Mouse (Mus musculus) liver, embryonic 12.5 days (tissue): ENCODE measurements at regions not wholly inside any gene's neighbourhood (a gene's known extent, or its start where the extent isn't known, plus 50 kb on each side); places are given as distances from the start of the nearest gene placed in this dataset.

Experiments
- ATAC-seq: fragments of 200-750 bp; cut with Nextera tagmentation; 2 replicates; pipeline ENCODE4 v1.8.0; 2017; ENCODE audit warnings: moderate number of reproducible peaks, mild to moderate bottlenecking, moderate library complexity
- H3K27ac ChIP-seq: fragments of 300-500 bp; sonication (generic); 2 replicates; pipeline ENCODE4 v1.5.1; 2016; ENCODE audit warnings: mild to moderate bottlenecking
- H3K27me3 ChIP-seq: fragments of 300-500 bp; sonication (generic); replicated peaks from 2 replicates; pipeline ENCODE4 v1.6.1; 2016; ENCODE audit warnings: mild to moderate bottlenecking, moderate library complexity
- H3K36me3 ChIP-seq: fragments of 300-500 bp; sonication (generic); 2 replicates; pipeline ENCODE4 v1.6.1; 2016; ENCODE audit warnings: mild to moderate bottlenecking, moderate library complexity
- H3K4me1 ChIP-seq: fragments of 300-500 bp; sonication (generic); 2 replicates; pipeline ENCODE4 v1.6.1; 2016
- H3K4me2 ChIP-seq: fragments of 300-500 bp; sonication (generic); 2 replicates; pipeline ENCODE4 v1.6.1; 2016; ENCODE audit warnings: mild to moderate bottlenecking, moderate library complexity
- H3K4me3 ChIP-seq: fragments of 300-500 bp; sonication (generic); 2 replicates; pipeline ENCODE4 v1.5.1; 2016; ENCODE audit warnings: mild to moderate bottlenecking, moderate library complexity
- H3K9ac ChIP-seq: fragments of 300-500 bp; sonication (generic); 2 replicates; pipeline ENCODE4 v1.6.1; 2016; ENCODE audit warnings: mild to moderate bottlenecking, moderate library complexity
- H3K9me3 ChIP-seq: fragments of 300-500 bp; sonication (generic); replicated peaks from 2 replicates; pipeline ENCODE4 v1.6.1; 2016; ENCODE audit warnings: mild to moderate bottlenecking, moderate library complexity
- WGBS: fragments of 180-500 bp; shearing (Covaris S2); methylation state at CpG from one replicate; pipeline ENCODE4 v1.1.7; 2016; ENCODE audit not compliant: insufficient replicate concordance; 5-methylcytosine and 5-hydroxymethylcytosine counted together

DNA sequence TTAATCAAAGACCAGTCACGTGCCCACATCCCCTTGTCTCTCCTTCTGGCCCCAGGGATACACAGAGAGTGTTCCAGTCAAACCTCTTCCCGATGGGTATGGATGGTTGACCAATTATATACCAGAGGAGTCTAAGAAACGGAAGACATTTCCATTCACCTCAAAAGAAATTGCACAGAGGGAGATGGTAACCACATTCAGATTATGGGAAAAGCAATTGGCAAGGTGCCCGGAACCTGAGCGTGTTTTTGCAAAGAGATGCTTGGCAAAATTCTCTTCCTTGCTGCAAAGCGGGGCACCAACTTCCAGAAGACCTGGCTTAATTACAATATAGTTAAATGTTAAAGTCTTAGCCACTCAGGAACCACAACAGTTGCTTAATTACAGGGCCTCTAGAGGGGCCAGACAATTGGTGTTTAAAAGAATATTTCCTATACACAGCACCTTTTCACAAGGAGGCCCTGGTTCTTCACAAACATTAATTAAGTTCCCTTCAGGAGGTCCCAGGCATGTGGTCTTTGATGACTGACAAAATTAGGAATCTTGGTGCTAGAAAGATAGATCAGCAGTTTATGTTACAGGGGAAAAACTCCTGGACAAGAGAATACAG is 59.1 kb upstream of the Hs6st1 start:
- H3K4me1 ChIP-seq = no peaks in the 10 kb centered on the region
- H3K27ac ChIP-seq = no peak overlapping the region
- H3K9me3 ChIP-seq = no peaks in the 10 kb centered on the region
- no peaks in the 10 kb centered on the region for H3K36me3 ChIP-seq
- H3K4me3 ChIP-seq = no peak overlapping the region
- WGBS = 74% methylated on average over 6 of the region's 6 CpGs
- no peak overlapping the region for H3K9ac ChIP-seq
- no peak overlapping the region for H3K4me2 ChIP-seq
- H3K27me3 ChIP-seq = no peaks in the 10 kb centered on the region
- no peak for ATAC-seq

DNA sequence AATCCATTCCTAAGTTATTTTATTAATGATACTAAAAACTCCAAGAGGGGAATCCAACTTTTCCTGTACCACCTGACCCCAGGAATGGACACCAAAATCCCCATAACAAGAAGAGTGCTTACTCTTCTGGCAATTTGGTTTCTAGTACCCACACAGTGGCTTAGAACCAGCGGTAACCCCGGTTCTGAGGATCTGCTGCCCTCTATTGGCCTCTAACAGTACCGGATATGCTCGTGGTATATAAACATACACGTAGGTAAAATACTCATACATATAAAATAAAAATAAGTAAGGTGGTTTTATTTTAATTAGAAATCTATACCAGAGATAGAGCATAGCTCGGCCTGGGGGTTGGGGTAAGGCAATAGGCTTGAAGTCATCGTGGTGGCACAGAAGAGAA is 58.0 kb upstream of the Hs6st1 start:
- Histone ChIP-seq H3K4me2 (no peak overlapping the region), H3K9ac (no peak overlapping the region), H3K4me1 (no peaks in the 10 kb centered on the region), H3K36me3 (no peaks in the 10 kb centered on the region), H3K9me3 (no peaks in the 10 kb centered on the region), H3K27me3 (no peaks in the 10 kb centered on the region), H3K4me3 (no peak overlapping the region), H3K27ac (no peak overlapping the region)
- 61% methylated on average over 7 of the region's 7 CpGs for WGBS
- ATAC-seq = no peak

DNA sequence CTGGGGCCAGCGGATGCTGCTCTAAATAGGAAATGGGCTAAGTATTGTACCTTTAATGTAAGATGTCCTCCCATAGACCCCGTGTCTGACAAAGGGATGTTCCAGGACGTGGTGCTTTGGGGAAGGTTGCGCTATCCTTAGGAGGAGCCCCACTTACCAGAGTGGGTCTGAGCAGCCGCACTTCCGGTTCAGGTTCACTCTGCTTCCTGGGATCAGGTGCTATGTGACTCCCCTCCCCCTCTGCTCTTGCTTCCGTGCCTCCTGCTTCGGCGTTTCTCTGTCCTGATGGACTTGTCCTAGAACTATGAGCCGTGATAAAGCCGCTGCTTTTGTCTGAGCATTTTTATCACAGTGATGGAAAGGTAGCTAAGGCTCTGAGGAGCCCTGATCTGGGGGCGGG is 57.4 kb upstream of the Hs6st1 start:
- H3K4me3 ChIP-seq = no peak overlapping the region
- no peak overlapping the region for H3K9ac ChIP-seq
- no peaks in the 10 kb centered on the region for H3K4me1 ChIP-seq
- ATAC-seq = no peak
- WGBS = 62% methylated on average over 12 of the region's 12 CpGs
- no peaks in the 10 kb centered on the region for H3K9me3 ChIP-seq
- H3K27me3 ChIP-seq = no peaks in the 10 kb centered on the region
- no peaks in the 10 kb centered on the region for H3K36me3 ChIP-seq
- no peak overlapping the region for H3K27ac ChIP-seq
- H3K4me2 ChIP-seq = no peak overlapping the region

GRCm38 (mm10) chr1:36012081-36012765 is 56.0 kb upstream of the Hs6st1 start:
- Histone ChIP-seq H3K9ac (no peak overlapping the region), H3K27ac (no peak overlapping the region), H3K4me2 (no peak overlapping the region), H3K4me3 (no peak overlapping the region), H3K4me1 (no peaks in the 10 kb centered on the region), H3K36me3 (no peaks in the 10 kb centered on the region), H3K27me3 (no peaks in the 10 kb centered on the region), H3K9me3 (no peaks in the 10 kb centered on the region)
- ATAC-seq = no peak
- WGBS = 56% methylated on average over 9 of the region's 9 CpGs

DNA sequence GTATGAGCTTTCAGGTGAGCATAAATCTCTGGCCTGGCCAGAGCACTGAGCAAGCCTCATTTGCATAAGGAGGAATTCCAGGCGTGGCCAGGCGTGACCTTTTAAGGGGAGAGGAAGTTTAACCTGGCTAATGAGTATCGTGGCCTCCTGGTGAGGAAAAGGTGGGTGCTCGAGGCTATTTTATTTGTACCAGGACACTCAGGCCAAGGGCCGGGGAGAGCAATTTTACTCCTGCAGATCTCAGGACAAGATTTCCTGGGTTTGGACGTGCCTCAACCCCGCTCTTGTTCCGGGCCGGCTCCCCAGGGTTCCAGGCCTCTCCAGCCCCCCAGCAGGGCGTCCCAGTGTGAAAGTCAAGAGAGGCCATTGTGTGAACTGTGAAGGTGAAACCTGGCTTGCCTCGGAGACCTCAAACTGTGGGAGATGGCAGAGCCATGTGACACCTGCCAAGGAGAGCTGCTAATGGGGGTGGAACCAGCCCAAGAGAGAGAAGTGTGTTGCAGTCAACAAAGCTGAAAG is 54.3 kb upstream of the Hs6st1 start:
- 52% methylated on average over 11 of the region's 11 CpGs for WGBS
- Histone ChIP-seq H3K27ac (no peak overlapping the region), H3K4me2 (no peak overlapping the region), H3K4me1 (no peaks in the 10 kb centered on the region), H3K9me3 (no peaks in the 10 kb centered on the region), H3K4me3 (no peak overlapping the region), H3K27me3 (no peaks in the 10 kb centered on the region), H3K36me3 (no peaks in the 10 kb centered on the region), H3K9ac (no peak overlapping the region)
- ATAC-seq = no peak

- Histone ChIP-seq H3K27me3 (no peaks in the 10 kb centered on the region), H3K27ac (no peak overlapping the region), H3K4me2 (no peak overlapping the region), H3K9me3 (no peaks in the 10 kb centered on the region), H3K9ac (no peak overlapping the region), H3K4me3 (no peak overlapping the region), H3K4me1 (no peaks in the 10 kb centered on the region), H3K36me3 (no peaks in the 10 kb centered on the region)
- 55% methylated on average over 7 of the region's 7 CpGs for WGBS
- no peak for ATAC-seq
Measured at GRCm38 (mm10) chr1:36014372-36014771, 53.8 kb upstream of the Hs6st1 start.

DNA sequence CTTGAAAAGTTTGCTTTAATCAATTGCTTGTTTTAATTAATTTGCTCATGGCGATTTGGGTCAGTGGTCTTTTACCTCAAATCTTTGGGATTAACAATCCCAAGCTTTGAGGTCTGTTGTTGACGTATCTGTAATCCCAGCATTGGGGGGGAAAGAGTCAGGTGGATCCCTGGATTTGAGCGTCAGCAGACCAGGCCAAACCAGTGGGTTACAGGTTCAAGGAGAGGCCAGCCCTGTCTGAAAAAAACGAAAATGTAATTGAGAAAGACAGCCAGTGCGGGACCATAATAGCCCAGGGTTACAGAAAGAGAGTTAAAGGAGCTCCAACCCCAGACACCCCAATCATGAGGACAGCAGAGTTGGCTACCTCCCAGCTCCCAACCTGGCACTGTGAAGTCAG is 53.0 kb upstream of the Hs6st1 start:
- no peaks in the 10 kb centered on the region for H3K36me3 ChIP-seq
- H3K4me2 ChIP-seq = no peak overlapping the region
- no peaks in the 10 kb centered on the region for H3K4me1 ChIP-seq
- H3K9ac ChIP-seq = no peak overlapping the region
- H3K9me3 ChIP-seq = no peaks in the 10 kb centered on the region
- no peaks in the 10 kb centered on the region for H3K27me3 ChIP-seq
- no peak overlapping the region for H3K4me3 ChIP-seq
- ATAC-seq = no peak
- no peak overlapping the region for H3K27ac ChIP-seq
- WGBS = 74% methylated on average over 5 of the region's 5 CpGs

DNA sequence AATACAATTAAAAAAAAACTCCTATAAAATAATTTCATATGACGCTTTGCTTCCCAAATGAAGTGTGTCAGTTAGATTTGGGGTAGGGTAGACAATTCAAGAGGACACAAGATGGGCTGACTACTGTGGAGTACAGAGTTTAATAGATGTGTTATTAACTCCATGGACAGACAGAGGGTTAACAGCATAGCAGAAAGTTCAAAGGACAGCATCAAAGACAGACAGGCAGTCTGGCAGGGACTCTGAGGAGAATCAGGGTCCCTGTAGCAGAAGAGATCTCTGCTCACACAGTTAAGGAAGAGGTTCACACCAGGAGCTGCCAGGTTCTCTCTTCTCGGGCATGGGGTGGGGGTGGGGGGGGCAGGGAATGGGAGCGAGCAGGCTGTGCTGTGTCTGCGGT is 51.6 kb upstream of the Hs6st1 start:
- no peak overlapping the region for H3K4me3 ChIP-seq
- no peaks in the 10 kb centered on the region for H3K27me3 ChIP-seq
- no peaks in the 10 kb centered on the region for H3K36me3 ChIP-seq
- H3K27ac ChIP-seq = no peak overlapping the region
- no peak overlapping the region for H3K9ac ChIP-seq
- WGBS = 54% methylated on average over 4 of the region's 4 CpGs
- no peaks in the 10 kb centered on the region for H3K4me1 ChIP-seq
- no peak for ATAC-seq
- H3K9me3 ChIP-seq = no peaks in the 10 kb centered on the region
- H3K4me2 ChIP-seq = no peak overlapping the region

GRCm38 (mm10) chr1:36017061-36017461 is 51.1 kb upstream of the Hs6st1 start:
- H3K9ac ChIP-seq = no peak overlapping the region
- no peak for ATAC-seq
- 44% methylated on average over 7 of the region's 7 CpGs for WGBS

GRCm38 (mm10) chr1:36017656-36018055 is 50.5 kb upstream of the Hs6st1 start:
- no peak for ATAC-seq
- Histone ChIP-seq H3K9me3 (no peaks in the 10 kb centered on the region), H3K4me2 (no peak overlapping the region), H3K36me3 (no peaks in the 10 kb centered on the region), H3K27ac (no peak overlapping the region), H3K27me3 (no peaks in the 10 kb centered on the region), H3K9ac (no peak overlapping the region), H3K4me1 (no peaks in the 10 kb centered on the region), H3K4me3 (no peak overlapping the region)
- WGBS = 44% methylated on average over 3 of the region's 3 CpGs

More at GRCm38 (mm10) chr1:36017061-36017461, 51.1 kb upstream of the Hs6st1 start:
- Histone ChIP-seq H3K27me3 (no peaks in the 10 kb centered on the region), H3K9me3 (no peaks in the 10 kb centered on the region), H3K27ac (no peak overlapping the region), H3K4me3 (no peak overlapping the region), H3K4me1 (no peaks in the 10 kb centered on the region), H3K4me2 (no peak overlapping the region), H3K36me3 (no peaks in the 10 kb centered on the region)
